Mouse (Mus musculus): ENCODE measurements at regions not wholly inside any gene's neighbourhood (a gene's known extent, or its start where the extent isn't known, plus 50 kb on each side); places are given as distances from the start of the nearest gene placed in this dataset.

- TF ChIP-seq CTCF (IDR thresholded peaks at IDR 0.05; ENCODE audit: borderline replicate concordance, control insufficient read depth, extremely low read depth, insufficient read depth, low read length, poor library complexity) (no peak), POLR2A (IDR thresholded peaks at IDR 0.05; ENCODE audit: control insufficient read depth, extremely low read depth, insufficient read depth, low read length, poor library complexity) (no peak)
Observed at GRCm38 (mm10) chr8:103985640-103986039, 115.8 kb upstream of the Cdh5 start.

Measured in thymus, adult 2 months (tissue).